Mouse (Mus musculus) forebrain, postnatal 0 days (tissue): ENCODE measurements around the gene Ubd. TPM values are rescaled to one million over a fixed set of nuclear protein-coding genes. Genes with fewer than 3 reads are reported as not detected.
A peak's percentile ranks its signal among the peaks of the same experiment; 100 is the strongest.

Experiments used
- ATAC-seq: fragments of 200-750 bp; cut with Nextera tagmentation; 2 replicates; pipeline ENCODE4 v1.8.0; 2017; ENCODE audit warnings: mild to moderate bottlenecking, moderate library complexity
- DNase-seq: peaks from one replicate; pipeline ENCODE4 v3.0.0-alpha.2; 2015
- H3K27ac ChIP-seq: fragments of 300-500 bp; sonication (generic); 2 replicates; pipeline ENCODE4 v1.5.1; 2014; ENCODE audit warnings: low read depth, mild to moderate bottlenecking, antibody characterized with exemption, low read length, moderate library complexity, mixed read lengths
- H3K27me3 ChIP-seq: fragments of 300-500 bp; sonication (generic); 2 replicates; pipeline ENCODE4 v1.6.1; 2014; ENCODE audit warnings: mild to moderate bottlenecking, low read length, mixed read lengths; ENCODE audit not compliant: insufficient read depth
- H3K36me3 ChIP-seq: fragments of 300-500 bp; sonication (generic); 2 replicates; pipeline ENCODE4 v1.6.1; 2014; ENCODE audit warnings: mild to moderate bottlenecking, moderate library complexity; ENCODE audit not compliant: insufficient read depth
- H3K4me1 ChIP-seq: fragments of 300-500 bp; sonication (generic); 2 replicates; pipeline ENCODE4 v1.6.1; 2014; ENCODE audit warnings: antibody characterized with exemption; ENCODE audit not compliant: insufficient read depth
- H3K4me2 ChIP-seq: fragments of 300-500 bp; sonication (generic); 2 replicates; pipeline ENCODE4 v1.6.1; 2014; ENCODE audit warnings: low read depth, mild to moderate bottlenecking, moderate library complexity
- H3K4me3 ChIP-seq: fragments of 300-500 bp; sonication (generic); 2 replicates; pipeline ENCODE4 v1.5.1; 2014; ENCODE audit warnings: low read depth, low read length, mixed read lengths
- H3K9ac ChIP-seq: fragments of 300-500 bp; sonication (generic); 2 replicates; pipeline ENCODE4 v1.6.1; 2014; ENCODE audit warnings: mild to moderate bottlenecking
- H3K9me3 ChIP-seq: fragments of 300-500 bp; sonication (generic); 2 replicates; pipeline ENCODE4 v1.6.1; 2016; ENCODE audit warnings: low read length
- CTCF ChIP-seq: sonication (generic); IDR thresholded peaks from 2 replicates; pipeline ENCODE4 v1.5.1; 2016; ENCODE audit warnings: antibody characterized with exemption, control low read depth, low read depth
- WGBS: fragments of 180-500 bp; shearing (Covaris S2); extraction: QIAGEN DNeasy Blood & Tissue Kit; methylation state at CpG from one replicate; pipeline ENCODE4 v1.1.7; 2014; 5-methylcytosine and 5-hydroxymethylcytosine counted together
- polyA plus RNA-seq: library from polyadenylated mRNA; unstranded; fragments of >200 nt; fragmentation: Nextera tagmentation; extraction: Ambion mirVana; gene quantifications from 2 replicates; pipeline ENCODE4 v1.2.1, GENCODE M21; 2015
- total RNA-seq: library from RNA; depleted of rRNA; stranded (reverse); fragments of >200 nt; gene quantifications from 2 replicates; pipeline ENCODE4 v1.2.3, GENCODE M21; 2014; rRNA removed

Gene Ubd
- total RNA-seq, result not detected in 2 replicates
- not detected in 2 replicates for polyA plus RNA-seq

- DNase-seq (no peak), ATAC-seq (no peak)
- no peak within 1 kb of the TSS for H3K27ac ChIP-seq
- H3K9ac ChIP-seq, result no peak within 1 kb of the TSS
- no peaks in the 10 kb centered on the region for H3K36me3 ChIP-seq
- WGBS, result 80% methylated on average over 2 of the region's 2 CpGs
- H3K4me2 ChIP-seq, result no peak within 1 kb of the TSS
- no peak within 1 kb of the TSS for H3K4me3 ChIP-seq
- no peaks in the 10 kb centered on the region for H3K9me3 ChIP-seq
- no peak for TF ChIP-seq CTCF
- peaks cover 16% of the 10 kb centered on the region for H3K27me3 ChIP-seq
- no peaks in the 10 kb centered on the region for H3K4me1 ChIP-seq
These were observed at the start of gene Ubd for GRCm38 (mm10) chr17:37193656-37194055. Gene Ubd (plus strand): TSS chr17:37193892.

DNA sequence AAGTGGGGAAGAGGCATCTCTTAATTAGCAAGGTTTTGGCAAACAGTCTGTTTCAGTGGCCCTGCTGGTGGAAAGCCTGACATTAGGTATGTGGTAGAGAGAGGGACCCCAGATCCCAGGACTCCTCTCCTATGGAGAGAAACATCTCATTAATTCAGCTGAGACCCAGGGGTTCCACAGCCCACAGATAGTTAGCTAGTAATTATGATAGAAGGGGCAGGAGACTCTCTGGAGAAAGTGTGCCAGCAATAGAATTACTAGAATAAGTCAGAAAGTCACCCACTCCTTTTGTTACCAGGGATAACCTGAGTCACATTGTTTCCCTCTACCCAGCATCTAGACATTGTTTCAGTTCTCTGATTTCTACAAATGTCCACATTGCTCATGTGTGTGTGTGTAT lies 32.3 kb upstream of the Ubd start, which contains the start of gene Olfr93:
Gene Olfr93, minus strand, starts transcription at position 101 of the 400 bp plus-strand sequence.
- H3K36me3 ChIP-seq, result no peaks in the 10 kb centered on the region
- H3K27me3 ChIP-seq, result no peaks in the 10 kb centered on the region
- no peak within 1 kb of the TSS for H3K4me2 ChIP-seq
- ATAC-seq (no peak), DNase-seq (no peak)
- no peak within 1 kb of the TSS for H3K9ac ChIP-seq
- H3K9me3 ChIP-seq, result no peaks in the 10 kb centered on the region
- H3K27ac ChIP-seq, result no peak within 1 kb of the TSS
- no peaks in the 10 kb centered on the region for H3K4me1 ChIP-seq
- no peak within 1 kb of the TSS for H3K4me3 ChIP-seq
- TF ChIP-seq CTCF, result no peak

- H3K9ac ChIP-seq, result no peak overlapping the region
- DNase-seq (no peak), ATAC-seq (no peak)
- no peaks in the 10 kb centered on the region for H3K36me3 ChIP-seq
- 51% methylated on average over 6 of the region's 6 CpGs for WGBS
- H3K4me2 ChIP-seq, result no peak overlapping the region
- no peaks in the 10 kb centered on the region for H3K9me3 ChIP-seq
- H3K27me3 ChIP-seq, result no peaks in the 10 kb centered on the region
- H3K27ac ChIP-seq, result no peak overlapping the region
- no peaks in the 10 kb centered on the region for H3K4me1 ChIP-seq
- H3K4me3 ChIP-seq, result no peak overlapping the region
- no peak for TF ChIP-seq CTCF
These were observed 8.2 kb upstream of the Ubd start for GRCm38 (mm10) chr17:37185474-37185873.

DNA sequence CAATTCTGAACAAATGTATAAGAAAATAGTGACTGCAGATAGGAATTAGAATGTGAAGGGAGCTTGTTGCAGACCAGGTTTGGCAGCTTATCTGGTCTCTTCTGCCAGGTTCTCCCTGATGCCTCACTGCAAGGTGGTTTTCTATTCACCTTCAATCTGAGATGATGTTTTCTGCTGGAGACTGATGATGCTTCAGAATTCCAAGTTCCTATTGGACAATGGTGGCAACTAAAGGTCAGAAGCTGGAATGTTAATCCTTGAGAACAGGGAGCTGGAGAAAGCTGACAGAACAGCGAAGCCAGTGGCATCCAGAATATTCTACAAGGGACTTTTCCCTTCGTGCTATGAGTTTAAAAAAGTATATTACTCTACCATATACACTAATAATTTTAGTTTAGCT lies 3.0 kb upstream of the Ubd start:
- Histone ChIP-seq H3K4me2 (no peak overlapping the region), H3K27ac (no peak overlapping the region), H3K9me3 (no peaks in the 10 kb centered on the region), H3K9ac (no peak overlapping the region), H3K36me3 (no peaks in the 10 kb centered on the region), H3K4me3 (no peak overlapping the region), H3K27me3 (no peaks in the 10 kb centered on the region), H3K4me1 (no peaks in the 10 kb centered on the region)
- no peak for TF ChIP-seq CTCF
- ATAC-seq (no peak), DNase-seq (peak; percentile 34)
- 25% methylated on average over 2 of the region's 2 CpGs for WGBS

- no peak for ATAC-seq
These were observed 660 bp upstream of the Ubd start for GRCm38 (mm10) chr17:37193032-37193431.

DNA sequence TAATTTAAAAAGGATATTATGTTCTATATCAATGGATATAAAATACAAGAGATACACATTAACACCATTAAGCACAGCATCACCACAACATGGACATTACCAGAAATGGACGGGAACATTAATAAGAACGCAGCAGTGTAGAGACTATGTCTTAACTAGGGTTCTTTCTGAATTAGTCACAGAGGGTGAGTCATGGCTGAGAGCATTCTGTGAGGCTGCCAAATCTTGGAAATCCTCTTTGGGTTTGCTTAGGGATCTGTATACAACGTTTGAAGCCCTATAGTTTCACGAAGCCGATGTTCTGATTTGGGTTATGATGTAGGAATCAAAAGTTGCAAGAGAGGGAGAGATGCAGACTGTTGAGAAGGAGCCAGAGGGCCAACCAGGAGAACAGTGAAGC lies 1.1 kb downstream of the Ubd start:
- DNase-seq (no peak), ATAC-seq (no peak)
- Histone ChIP-seq H3K4me2 (no peak overlapping the region), H3K4me1 (no peaks in the 10 kb centered on the region), H3K9ac (no peak overlapping the region), H3K9me3 (no peaks in the 10 kb centered on the region), H3K4me3 (no peak overlapping the region), H3K27me3 (peaks cover 18% of the 10 kb centered on the region), H3K27ac (no peak overlapping the region), H3K36me3 (no peaks in the 10 kb centered on the region)
- whole genome bisulfite sequencing, result 94% methylated on average over 5 of the region's 5 CpGs
- TF ChIP-seq CTCF, result no peak

More at GRCm38 (mm10) chr17:37193032-37193431, 660 bp upstream of the Ubd start:
- Histone ChIP-seq H3K9ac (no peak overlapping the region), H3K4me2 (no peak overlapping the region), H3K36me3 (no peaks in the 10 kb centered on the region), H3K27me3 (peaks cover 9% of the 10 kb centered on the region), H3K27ac (no peak overlapping the region), H3K4me1 (no peaks in the 10 kb centered on the region), H3K9me3 (no peaks in the 10 kb centered on the region), H3K4me3 (no peak overlapping the region)
- no peak for TF ChIP-seq CTCF
- no peak for DNase-seq

GRCm38 (mm10) chr17:37196845-37197724 lies 3.4 kb downstream of the Ubd start:
- Histone ChIP-seq H3K4me1 (no peaks in the 10 kb centered on the region), H3K27me3 (peaks cover 18% of the 10 kb centered on the region), H3K9me3 (no peaks in the 10 kb centered on the region), H3K27ac (0 out of 2 replicates have a peak overlapping the region, but pooled peaks have one; percentile 29), H3K4me3 (peak overlapping the region; percentile 51), H3K4me2 (peak overlapping the region; percentile 94), H3K36me3 (no peaks in the 10 kb centered on the region), H3K9ac (peak overlapping the region; percentile 51)
- no peak; the same call in none of the 2 replicates for TF ChIP-seq CTCF
- peak; percentile 90 for ATAC-seq
- peak; percentile 32 for DNase-seq
- WGBS, result 1% methylated on average over 77 of the region's 77 CpGs
